Mouse (Mus musculus): ENCODE measurements at regions not wholly inside any gene's neighbourhood (a gene's known extent, or its start where the extent isn't known, plus 50 kb on each side); places are given as distances from the start of the nearest gene placed in this dataset.
A peak's percentile ranks its signal among the peaks of the same experiment; 100 is the strongest.

GRCm38 (mm10) chr13:94687295-94687694, 101.4 kb upstream of the Tbca start:
- DNase-seq (ENCODE audit: low spot score) = no peak
- Histone ChIP-seq H3K27ac (ENCODE audit: low read length) (no peak overlapping the region), H3K36me3 (ENCODE audit: insufficient read depth, low read length) (no peaks in the 10 kb centered on the region), H3K4me3 (ENCODE audit: low read depth, low read length) (no peak overlapping the region), H3K27me3 (replicated peaks; ENCODE audit: insufficient read depth, low read length) (0 out of 2 replicates have a peak, but pooled peaks cover 3% of the 10 kb centered on the region), H3K4me2 (replicated peaks; ENCODE audit: low read depth, low read length) (no peak overlapping the region), H3K9me3 (ENCODE audit: low read length) (no peaks in the 10 kb centered on the region), H3K9ac (replicated peaks; ENCODE audit: low read depth) (no peak overlapping the region), H3K4me1 (ENCODE audit: insufficient read depth, low read depth, low read length) (no peaks in the 10 kb centered on the region)
- no peak for TF ChIP-seq CTCF (IDR thresholded peaks at IDR 0.05)
- no peak for TF ChIP-seq EP300 (IDR thresholded peaks at IDR 0.05)
- no peak for ATAC-seq
- 71% methylated on average over 5 of the region's 5 CpGs for WGBS

- DNase-seq (ENCODE audit: low spot score) (no peak), ATAC-seq (no peak)
- Histone ChIP-seq H3K9me3 (ENCODE audit: low read length) (no peaks in the 10 kb centered on the region), H3K27ac (ENCODE audit: low read length) (no peak overlapping the region), H3K9ac (replicated peaks; ENCODE audit: low read depth) (no peak overlapping the region), H3K27me3 (replicated peaks; ENCODE audit: insufficient read depth, low read length) (peaks cover 83% of the 10 kb centered on the region), H3K4me2 (replicated peaks; ENCODE audit: low read depth, low read length) (no peak overlapping the region), H3K4me3 (ENCODE audit: low read depth, low read length) (no peak overlapping the region), H3K36me3 (ENCODE audit: insufficient read depth, low read length) (no peaks in the 10 kb centered on the region), H3K4me1 (ENCODE audit: insufficient read depth, low read depth, low read length) (peaks cover 5% of the 10 kb centered on the region)
- WGBS = 7% methylated on average over 7 of the region's 7 CpGs
- no peak for TF ChIP-seq CTCF (IDR thresholded peaks at IDR 0.05)
- TF ChIP-seq EP300 (IDR thresholded peaks at IDR 0.05) = no peak
Measured at GRCm38 (mm10) chr13:94706641-94707053, 82.1 kb upstream of the Tbca start.

GRCm38 (mm10) chr13:94707371-94708280, 81.1 kb upstream of the Tbca start:
- no peak overlapping the region for H3K9ac ChIP-seq (replicated peaks; ENCODE audit: low read depth)
- no peaks in the 10 kb centered on the region for H3K36me3 ChIP-seq (ENCODE audit: insufficient read depth, low read length)
- no peak overlapping the region for H3K27ac ChIP-seq (ENCODE audit: low read length)
- H3K27me3 ChIP-seq (replicated peaks; ENCODE audit: insufficient read depth, low read length) = peaks cover 82% of the 10 kb centered on the region
- TF ChIP-seq EP300 (IDR thresholded peaks at IDR 0.05) = no peak
- TF ChIP-seq CTCF (IDR thresholded peaks at IDR 0.05) = no peak
- H3K4me1 ChIP-seq (ENCODE audit: insufficient read depth, low read depth, low read length) = peaks cover 5% of the 10 kb centered on the region
- DNase-seq (ENCODE audit: low spot score) (no peak), ATAC-seq (no peak)
- no peaks in the 10 kb centered on the region for H3K9me3 ChIP-seq (ENCODE audit: low read length)
- no peak overlapping the region for H3K4me3 ChIP-seq (ENCODE audit: low read depth, low read length)
- WGBS = 4% methylated on average over 30 of the region's 32 CpGs
- no peak overlapping the region for H3K4me2 ChIP-seq (replicated peaks; ENCODE audit: low read depth, low read length)

- WGBS = 30% methylated on average over 5 of the region's 5 CpGs
- TF ChIP-seq EP300 (IDR thresholded peaks at IDR 0.05) = no peak
- TF ChIP-seq CTCF (IDR thresholded peaks at IDR 0.05) = no peak
- H3K9me3 ChIP-seq (ENCODE audit: low read length) = no peaks in the 10 kb centered on the region
- H3K27ac ChIP-seq (ENCODE audit: low read length) = no peak overlapping the region
- ATAC-seq = no peak
- no peak overlapping the region for H3K9ac ChIP-seq (replicated peaks; ENCODE audit: low read depth)
- H3K4me3 ChIP-seq (ENCODE audit: low read depth, low read length) = no peak overlapping the region
- H3K4me1 ChIP-seq (ENCODE audit: insufficient read depth, low read depth, low read length) = peaks cover 5% of the 10 kb centered on the region; the same call in 1 of the 2 replicates
- peaks cover 82% of the 10 kb centered on the region for H3K27me3 ChIP-seq (replicated peaks; ENCODE audit: insufficient read depth, low read length)
- H3K4me2 ChIP-seq (replicated peaks; ENCODE audit: low read depth, low read length) = no peak overlapping the region
- no peak for DNase-seq (ENCODE audit: low spot score)
- H3K36me3 ChIP-seq (ENCODE audit: insufficient read depth, low read length) = no peaks in the 10 kb centered on the region
Measured at GRCm38 (mm10) chr13:94708786-94709185, 79.9 kb upstream of the Tbca start.

- under 1% methylated on average over 48 of the region's 50 CpGs for WGBS
- no peaks in the 10 kb centered on the region for H3K9me3 ChIP-seq (ENCODE audit: low read length)
- TF ChIP-seq EP300 (IDR thresholded peaks at IDR 0.05) (no peak), CTCF (IDR thresholded peaks at IDR 0.05) (peak; percentile 55)
- peak overlapping the region; percentile 38 for H3K4me2 ChIP-seq (replicated peaks; ENCODE audit: low read depth, low read length)
- H3K4me1 ChIP-seq (ENCODE audit: insufficient read depth, low read depth, low read length) = peaks cover 5% of the 10 kb centered on the region; the same call in 1 of the 2 replicates
- peak; percentile 35; the same call in 1 of the 2 replicates for ATAC-seq
- peaks cover 76% of the 10 kb centered on the region for H3K27me3 ChIP-seq (replicated peaks; ENCODE audit: insufficient read depth, low read length)
- no peak overlapping the region for H3K9ac ChIP-seq (replicated peaks; ENCODE audit: low read depth)
- no peak overlapping the region for H3K27ac ChIP-seq (ENCODE audit: low read length)
- DNase-seq (ENCODE audit: low spot score) = peak; percentile 18
- no peaks in the 10 kb centered on the region for H3K36me3 ChIP-seq (ENCODE audit: insufficient read depth, low read length)
- peak overlapping the region; percentile 16 for H3K4me3 ChIP-seq (ENCODE audit: low read depth, low read length)
Measured at GRCm38 (mm10) chr13:94709691-94710573, 78.8 kb upstream of the Tbca start.
